ENCODE assay signal across 35 mouse cellular contexts in genomic region chr7:66949006-66949405, GRCm38 (mm10).
"Had no signal": no experiment of that assay in that cellular context is flagged by ENCODE, and none has a peak within 500 bp of the region (broad histone marks: within the 10 kb centered on the region; RNA-seq: fewer than 3 reads in every experiment).

No protein-coding gene starts in this region.

- H3K9ac ChIP-seq: heart, embryonic 12.5 days; heart, embryonic 13.5 days; heart, embryonic 15.5 days; hindbrain, embryonic 12.5 days; hindbrain, embryonic 13.5 days; hindbrain, embryonic 14.5 days; hindbrain, embryonic 15.5 days; intestine, embryonic 15.5 days; kidney, embryonic 15.5 days had no signal

- H3K4me2 ChIP-seq: heart, embryonic 11.5 days; heart, embryonic 12.5 days; heart, embryonic 13.5 days; heart, embryonic 15.5 days; hindbrain, embryonic 12.5 days; hindbrain, embryonic 13.5 days; hindbrain, embryonic 14.5 days; hindbrain, embryonic 15.5 days; intestine, embryonic 15.5 days; kidney, embryonic 15.5 days had no signal

- H3K4me3 ChIP-seq: heart, embryonic 12.5 days; heart, embryonic 13.5 days; heart, embryonic 15.5 days; hindbrain, embryonic 10.5 days; hindbrain, embryonic 12.5 days; hindbrain, embryonic 13.5 days; hindbrain, embryonic 15.5 days; intestine, embryonic 15.5 days; kidney, embryonic 15.5 days; layer of hippocampus, adult 2 months; left cerebral cortex, adult 2 months had no signal

- H3K9me3 ChIP-seq: heart, embryonic 12.5 days; heart, embryonic 13.5 days; heart, embryonic 15.5 days; hindbrain, embryonic 10.5 days; hindbrain, embryonic 12.5 days; hindbrain, embryonic 13.5 days; hindbrain, embryonic 15.5 days; intestine, embryonic 15.5 days; kidney, embryonic 15.5 days had no signal

- H3K36me3 ChIP-seq: heart, embryonic 12.5 days; heart, embryonic 15.5 days; hindbrain, embryonic 10.5 days; hindbrain, embryonic 12.5 days; hindbrain, embryonic 13.5 days; hindbrain, embryonic 15.5 days; intestine, embryonic 15.5 days; kidney, embryonic 15.5 days had no signal

- DNase-seq: heart, postnatal 10 days; heart, postnatal 14 days; heart, postnatal 36 days; heart, postnatal 4 days; kidney, adult 11 months; kidney, adult 18-20 months; kidney, adult 2 months; kidney, adult 8-10 months; kidney, adult 9 months; kidney, postnatal 10 days; kidney, postnatal 14 days; kidney, postnatal 25 days; kidney, postnatal 36 days; kidney, postnatal 4 days; layer of hippocampus, adult 9-11 months; layer of hippocampus, postnatal 36 days had no signal

- H3K4me1 ChIP-seq: hindbrain, embryonic 10.5 days; hindbrain, embryonic 12.5 days; hindbrain, embryonic 13.5 days; hindbrain, embryonic 15.5 days; intestine, embryonic 15.5 days; kidney, embryonic 15.5 days had no signal

- H3K27me3 ChIP-seq: heart, embryonic 12.5 days; heart, embryonic 13.5 days; heart, embryonic 15.5 days; hindbrain, embryonic 12.5 days; hindbrain, embryonic 13.5 days; hindbrain, embryonic 15.5 days; intestine, embryonic 15.5 days; kidney, embryonic 15.5 days had no signal

- ATAC-seq: hindbrain, embryonic 16.5 days; hindbrain, postnatal 0 days; inflammation-experienced regulatory T-cells, adult 6 months; intestine, embryonic 15.5 days; intestine, embryonic 16.5 days; intestine, postnatal 0 days had no signal

- H3K27ac ChIP-seq: heart, embryonic 13.5 days; heart, embryonic 15.5 days; hindbrain, embryonic 10.5 days; hindbrain, embryonic 12.5 days; hindbrain, embryonic 13.5 days; hindbrain, embryonic 14.5 days; hindbrain, embryonic 15.5 days; hindbrain, postnatal 0 days; intestine, embryonic 15.5 days; kidney, embryonic 15.5 days; kidney, postnatal 0 days; layer of hippocampus, adult 2 months; left cerebral cortex, adult 2 months had no signal
